Mouse (Mus musculus): Measurements from ENCODE around the gene Gm29797. TPM values are rescaled to one million over a fixed set of nuclear protein-coding genes. Genes with fewer than 3 reads are reported as not detected.

Gm29797 gene
- polyA plus RNA-seq, 1 experiment from 2014 or later: not detected

DNA sequence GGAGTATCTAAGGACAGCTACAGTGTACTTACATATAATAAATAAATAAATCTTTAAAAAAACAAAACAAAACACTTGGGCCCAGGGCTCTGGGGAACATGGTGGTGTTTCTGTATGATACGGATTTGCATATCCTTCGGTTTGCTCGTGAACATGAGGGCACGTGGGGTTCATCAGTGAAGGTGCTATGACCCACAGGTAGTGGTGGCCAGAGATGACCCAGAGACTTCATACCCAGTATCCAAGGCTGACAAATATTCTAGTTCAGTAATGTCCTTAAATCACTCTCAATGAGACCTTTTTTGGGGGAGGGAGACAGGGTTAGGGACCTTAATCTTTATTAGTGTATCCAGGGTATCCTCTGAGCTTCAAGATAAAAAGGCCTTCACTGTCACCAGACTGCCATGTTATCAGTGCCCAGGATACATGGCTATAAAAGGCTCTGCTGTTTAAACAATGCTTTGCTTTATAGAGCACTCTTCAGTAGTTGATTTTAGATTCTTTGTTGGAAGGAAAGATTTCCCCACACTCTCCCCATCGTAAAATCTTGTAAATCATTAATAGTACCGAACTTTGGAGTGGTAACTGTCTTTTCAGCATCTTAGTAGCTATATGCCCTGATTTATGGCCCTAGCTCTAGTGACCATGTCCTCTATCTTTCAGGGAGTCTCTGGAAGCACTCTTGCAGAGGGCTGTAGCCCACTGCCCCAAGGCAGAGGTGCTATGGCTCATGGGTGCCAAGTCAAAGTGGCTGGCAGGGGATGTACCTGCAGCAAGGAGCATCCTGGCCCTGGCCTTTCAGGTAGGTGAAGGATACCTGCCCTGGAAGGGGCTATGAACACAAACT, 10.0 kb upstream of the Gm29797 start:
- Histone ChIP-seq H3K4me3 (ENCODE audit: control insufficient read depth in 1 of 2, insufficient read depth in 1 of 2, low read depth in 1 of 2, low read length in 2 of 2) (no peak overlapping the region), H3K36me3 (ENCODE audit: control insufficient read depth, insufficient read depth, low read length) (peaks cover 100% of the 10 kb centered on the region), H3K27ac (replicated peaks in 1 of 2; ENCODE audit: control insufficient read depth in 1 of 2, insufficient read depth in 1 of 2, low read depth in 2 of 2, low read length in 2 of 2) (no peak overlapping the region), H3K27me3 (ENCODE audit: control insufficient read depth, insufficient read depth, low read length) (no peaks in the 10 kb centered on the region), H3K4me1 (ENCODE audit: control insufficient read depth in 2 of 2, insufficient read depth in 2 of 2, low read length in 2 of 2) (no peaks in the 10 kb centered on the region), H3K9me3 (ENCODE audit: control insufficient read depth, low read length) (no peaks in the 10 kb centered on the region), H3K4me2 (ENCODE audit: low read length) (no peak overlapping the region), H3K9ac (ENCODE audit: low read length) (no peak overlapping the region)
- no peak for ATAC-seq (ENCODE audit: insufficient number of reproducible peaks, insufficient read depth, low FRiP score, low read depth)
- WGBS: 87% methylated on average over 6 of the region's 6 CpGs

DNA sequence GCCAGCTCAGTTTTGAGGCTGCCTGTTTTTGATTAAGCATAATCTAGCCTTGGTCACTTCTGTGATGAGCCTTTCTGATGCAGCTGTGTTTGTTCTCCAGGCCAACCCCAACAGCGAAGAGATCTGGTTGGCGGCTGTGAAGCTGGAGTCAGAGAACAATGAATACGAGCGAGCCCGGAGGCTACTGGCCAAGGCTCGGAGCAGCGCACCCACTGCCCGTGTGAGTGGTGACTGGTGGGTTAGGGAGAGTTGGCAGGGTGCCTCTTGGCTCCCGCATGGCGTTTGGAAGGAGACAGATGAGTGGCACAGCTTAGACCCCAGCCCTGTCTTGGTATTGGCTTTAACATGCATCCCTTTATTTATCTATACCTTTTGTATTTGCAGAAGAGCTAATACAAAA, 7.9 kb upstream of the Gm29797 start:
- Histone ChIP-seq H3K9ac (ENCODE audit: low read length) (no peak overlapping the region), H3K4me3 (ENCODE audit: control insufficient read depth in 1 of 2, insufficient read depth in 1 of 2, low read depth in 1 of 2, low read length in 2 of 2) (no peak overlapping the region), H3K4me1 (ENCODE audit: control insufficient read depth in 2 of 2, insufficient read depth in 2 of 2, low read length in 2 of 2) (peaks cover 2 to 3% of the 10 kb centered on the region in 2 experiments; a peak in 1 of 4 replicates), H3K9me3 (ENCODE audit: control insufficient read depth, low read length) (no peaks in the 10 kb centered on the region), H3K36me3 (ENCODE audit: control insufficient read depth, insufficient read depth, low read length) (peaks cover 98% of the 10 kb centered on the region), H3K27me3 (ENCODE audit: control insufficient read depth, insufficient read depth, low read length) (no peaks in the 10 kb centered on the region), H3K27ac (replicated peaks in 1 of 2; ENCODE audit: control insufficient read depth in 1 of 2, insufficient read depth in 1 of 2, low read depth in 2 of 2, low read length in 2 of 2) (no peak overlapping the region), H3K4me2 (ENCODE audit: low read length) (no peak overlapping the region)
- WGBS: 91% methylated on average over 10 of the region's 10 CpGs
- no peak for ATAC-seq (ENCODE audit: insufficient number of reproducible peaks, insufficient read depth, low FRiP score, low read depth)

DNA sequence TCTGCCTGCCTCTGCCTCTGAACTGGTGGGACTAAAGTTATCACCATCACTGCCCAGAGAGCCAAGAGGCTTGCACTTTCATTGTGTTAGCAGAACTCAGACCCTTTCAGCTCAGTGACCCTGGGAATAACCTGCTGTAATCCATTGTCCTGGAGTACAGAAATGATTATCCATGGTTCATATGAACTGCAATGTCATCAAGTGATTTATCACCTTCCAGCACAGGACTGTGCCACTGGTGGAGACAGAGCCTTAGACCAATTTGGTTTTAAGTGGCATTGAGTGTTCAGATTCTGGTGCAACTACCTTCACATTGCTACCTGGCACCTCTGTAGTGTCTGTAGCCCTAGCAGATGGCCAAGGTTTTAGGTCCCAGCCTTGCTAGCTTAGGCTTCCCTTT, 3.8 kb upstream of the Gm29797 start:
- Histone ChIP-seq H3K4me2 (ENCODE audit: low read length) (no peak overlapping the region), H3K4me3 (ENCODE audit: control insufficient read depth in 1 of 2, insufficient read depth in 1 of 2, low read depth in 1 of 2, low read length in 2 of 2) (no peak overlapping the region), H3K9ac (ENCODE audit: low read length) (no peak overlapping the region), H3K4me1 (ENCODE audit: control insufficient read depth in 2 of 2, insufficient read depth in 2 of 2, low read length in 2 of 2) (peaks cover 4 to 9% of the 10 kb centered on the region in 2 experiments; a peak in 1 of 4 replicates), H3K9me3 (ENCODE audit: control insufficient read depth, low read length) (no peaks in the 10 kb centered on the region), H3K27ac (replicated peaks in 1 of 2; ENCODE audit: control insufficient read depth in 1 of 2, insufficient read depth in 1 of 2, low read depth in 2 of 2, low read length in 2 of 2) (no peak overlapping the region), H3K36me3 (ENCODE audit: control insufficient read depth, insufficient read depth, low read length) (peaks cover 84% of the 10 kb centered on the region), H3K27me3 (ENCODE audit: control insufficient read depth, insufficient read depth, low read length) (no peaks in the 10 kb centered on the region)
- ATAC-seq (ENCODE audit: insufficient number of reproducible peaks, insufficient read depth, low FRiP score, low read depth): no peak

DNA sequence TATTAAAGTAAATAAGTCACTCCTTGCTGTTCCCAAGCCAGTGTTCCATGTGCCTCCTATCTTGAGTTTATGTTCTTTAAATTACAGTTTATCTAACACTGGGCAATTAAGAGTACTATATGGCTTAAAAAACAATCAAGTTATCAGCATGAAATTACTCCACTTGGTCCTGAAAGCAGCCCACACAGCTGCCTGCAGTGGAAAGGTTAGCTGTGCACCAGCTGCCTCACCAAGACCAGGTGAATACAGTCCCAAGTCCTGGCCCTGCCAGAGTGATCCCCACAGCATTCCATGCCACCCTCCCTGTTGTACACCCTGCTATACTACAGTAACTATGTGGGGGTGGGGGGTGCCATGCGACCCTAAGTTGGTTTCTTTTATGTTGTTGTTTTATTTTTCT, 3.3 kb upstream of the Gm29797 start:
- no peaks in the 10 kb centered on the region for H3K9me3 ChIP-seq (ENCODE audit: control insufficient read depth, low read length)
- H3K4me3 ChIP-seq (ENCODE audit: control insufficient read depth in 1 of 2, insufficient read depth in 1 of 2, low read depth in 1 of 2, low read length in 2 of 2): no peak overlapping the region
- peaks cover 4 to 9% of the 10 kb centered on the region in 2 experiments; a peak in 1 of 4 replicates for H3K4me1 ChIP-seq (ENCODE audit: control insufficient read depth in 2 of 2, insufficient read depth in 2 of 2, low read length in 2 of 2)
- no peak overlapping the region for H3K27ac ChIP-seq (replicated peaks in 1 of 2; ENCODE audit: control insufficient read depth in 1 of 2, insufficient read depth in 1 of 2, low read depth in 2 of 2, low read length in 2 of 2)
- no peak overlapping the region for H3K4me2 ChIP-seq (ENCODE audit: low read length)
- 80% methylated on average over 1 of the region's 1 CpGs for WGBS
- H3K9ac ChIP-seq (ENCODE audit: low read length): no peak overlapping the region
- H3K36me3 ChIP-seq (ENCODE audit: control insufficient read depth, insufficient read depth, low read length): peaks cover 79% of the 10 kb centered on the region
- no peaks in the 10 kb centered on the region for H3K27me3 ChIP-seq (ENCODE audit: control insufficient read depth, insufficient read depth, low read length)
- no peak for ATAC-seq (ENCODE audit: insufficient number of reproducible peaks, insufficient read depth, low FRiP score, low read depth)

DNA sequence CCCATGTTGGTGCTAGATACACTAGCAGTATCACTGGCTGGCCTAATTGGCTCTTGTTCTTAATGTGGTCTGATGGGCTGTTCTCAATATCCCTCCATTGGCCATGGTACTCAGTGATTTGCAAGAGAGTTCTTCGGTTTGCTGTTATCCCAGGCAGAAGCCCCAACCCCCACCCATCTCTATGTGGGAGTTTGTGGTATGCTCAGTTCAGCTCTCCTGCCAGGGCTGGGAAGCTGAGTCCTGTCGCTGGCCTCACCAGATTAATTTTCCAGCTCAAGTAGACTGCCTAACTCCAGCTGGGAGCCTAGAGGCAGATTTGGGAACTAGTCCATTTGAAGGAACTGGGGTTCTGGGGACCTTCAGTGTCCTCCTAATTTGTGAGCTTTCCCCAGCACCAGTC, 607 bp downstream of the Gm29797 start:
- 50% methylated on average over 2 of the region's 2 CpGs for WGBS
- Histone ChIP-seq H3K4me1 (ENCODE audit: control insufficient read depth in 2 of 2, insufficient read depth in 2 of 2, low read length in 2 of 2) (peaks cover 4 to 14% of the 10 kb centered on the region in 2 experiments; a peak in 1 of 4 replicates), H3K4me3 (ENCODE audit: control insufficient read depth in 1 of 2, insufficient read depth in 1 of 2, low read depth in 1 of 2, low read length in 2 of 2) (no peak overlapping the region), H3K4me2 (ENCODE audit: low read length) (no peak overlapping the region), H3K27ac (replicated peaks in 1 of 2; ENCODE audit: control insufficient read depth in 1 of 2, insufficient read depth in 1 of 2, low read depth in 2 of 2, low read length in 2 of 2) (no peak overlapping the region), H3K9ac (ENCODE audit: low read length) (no peak overlapping the region), H3K36me3 (ENCODE audit: control insufficient read depth, insufficient read depth, low read length) (peaks cover 40% of the 10 kb centered on the region), H3K27me3 (ENCODE audit: control insufficient read depth, insufficient read depth, low read length) (no peaks in the 10 kb centered on the region), H3K9me3 (ENCODE audit: control insufficient read depth, low read length) (no peaks in the 10 kb centered on the region)
- ATAC-seq (ENCODE audit: insufficient number of reproducible peaks, insufficient read depth, low FRiP score, low read depth): no peak

DNA sequence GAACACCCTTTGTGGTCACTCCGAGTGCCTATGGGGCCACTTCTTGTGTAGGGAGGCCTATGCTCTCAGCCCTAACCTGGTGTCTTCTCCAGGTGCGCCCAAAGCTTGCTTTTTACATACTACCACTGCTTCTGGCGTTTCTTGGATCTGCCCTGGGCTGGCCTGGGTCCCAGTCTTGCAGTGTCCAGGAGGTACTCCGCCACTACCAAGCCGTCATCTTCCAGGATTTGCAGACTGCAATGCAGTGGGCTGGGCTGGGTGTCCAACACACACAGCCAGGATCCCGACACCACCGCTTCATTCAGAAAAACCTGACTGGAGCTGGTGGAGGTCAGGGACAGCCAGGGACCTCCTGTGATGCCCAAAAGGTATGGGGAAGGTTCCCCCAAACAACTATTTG, 1.7 kb downstream of the Gm29797 start:
- Histone ChIP-seq H3K4me1 (ENCODE audit: control insufficient read depth in 2 of 2, insufficient read depth in 2 of 2, low read length in 2 of 2) (peaks cover 9 to 13% of the 10 kb centered on the region in 2 experiments; a peak in 2 of 4 replicates), H3K4me3 (ENCODE audit: control insufficient read depth in 1 of 2, insufficient read depth in 1 of 2, low read depth in 1 of 2, low read length in 2 of 2) (no peak overlapping the region), H3K27ac (replicated peaks in 1 of 2; ENCODE audit: control insufficient read depth in 1 of 2, insufficient read depth in 1 of 2, low read depth in 2 of 2, low read length in 2 of 2) (0 out of 4 replicates have a peak overlapping the region, but pooled peaks of 1 of the 2 experiments have one; percentile 34), H3K36me3 (ENCODE audit: control insufficient read depth, insufficient read depth, low read length) (peaks cover 31% of the 10 kb centered on the region), H3K9ac (ENCODE audit: low read length) (no peak overlapping the region), H3K27me3 (ENCODE audit: control insufficient read depth, insufficient read depth, low read length) (no peaks in the 10 kb centered on the region), H3K9me3 (ENCODE audit: control insufficient read depth, low read length) (no peaks in the 10 kb centered on the region), H3K4me2 (ENCODE audit: low read length) (no peak overlapping the region)
- ATAC-seq (ENCODE audit: insufficient number of reproducible peaks, insufficient read depth, low FRiP score, low read depth): no peak
- 84% methylated on average over 7 of the region's 7 CpGs for WGBS

DNA sequence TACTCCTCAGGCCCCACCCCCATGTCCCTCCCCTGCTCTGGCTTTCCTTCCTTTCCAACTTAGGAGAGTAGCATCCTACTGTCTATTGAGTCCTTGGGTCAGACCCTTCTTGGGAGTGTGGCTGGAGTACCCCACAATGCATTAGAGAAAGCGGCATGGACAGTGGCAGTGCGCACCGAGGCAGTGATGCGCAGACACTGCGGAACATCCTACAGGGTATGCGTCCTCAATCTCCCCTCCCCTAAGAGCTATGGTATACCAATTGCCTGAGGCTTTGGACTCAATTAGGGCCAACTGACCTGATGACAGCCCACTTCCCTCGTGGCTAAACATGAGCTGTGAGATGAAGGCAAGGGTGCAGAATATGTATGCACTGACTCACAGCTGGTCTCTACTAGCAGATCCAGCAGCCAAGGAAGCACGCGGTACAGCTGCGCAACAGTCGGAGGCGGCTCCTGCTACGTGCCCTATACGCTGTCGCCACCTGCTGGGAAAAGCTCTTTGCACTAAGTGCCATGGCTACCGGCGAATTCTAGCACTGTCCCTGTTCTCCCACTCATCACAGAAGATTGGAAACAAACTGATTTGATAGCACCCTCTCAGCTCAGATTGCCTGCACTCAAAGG, 2.2 kb downstream of the Gm29797 start:
- 30% methylated on average over 17 of the region's 17 CpGs for WGBS
- H3K27me3 ChIP-seq (ENCODE audit: control insufficient read depth, insufficient read depth, low read length): no peaks in the 10 kb centered on the region
- H3K4me3 ChIP-seq (ENCODE audit: control insufficient read depth in 1 of 2, insufficient read depth in 1 of 2, low read depth in 1 of 2, low read length in 2 of 2): no peak overlapping the region
- peaks cover 7 to 11% of the 10 kb centered on the region in 2 experiments; a peak in 2 of 4 replicates for H3K4me1 ChIP-seq (ENCODE audit: control insufficient read depth in 2 of 2, insufficient read depth in 2 of 2, low read length in 2 of 2)
- ATAC-seq (ENCODE audit: insufficient number of reproducible peaks, insufficient read depth, low FRiP score, low read depth): peak; percentile 11; the same call in 1 of the 2 replicates
- H3K36me3 ChIP-seq (ENCODE audit: control insufficient read depth, insufficient read depth, low read length): peaks cover 28% of the 10 kb centered on the region
- H3K9ac ChIP-seq (ENCODE audit: low read length): peak overlapping the region; percentile 30
- no peaks in the 10 kb centered on the region for H3K9me3 ChIP-seq (ENCODE audit: control insufficient read depth, low read length)
- peak overlapping the region; percentile 19; the same call in 1 of the 2 replicates for H3K4me2 ChIP-seq (ENCODE audit: low read length)
- H3K27ac ChIP-seq (replicated peaks in 1 of 2; ENCODE audit: control insufficient read depth in 1 of 2, insufficient read depth in 1 of 2, low read depth in 2 of 2, low read length in 2 of 2): peak overlapping the region; percentile 23 to 34; a peak in 2 of 4 replicates

All from heart, embryonic 14.5 days (tissue).